Mouse (Mus musculus): ENCODE measurements around the gene Rad50. TPM values are rescaled to one million over a fixed set of nuclear protein-coding genes. Genes with fewer than 3 reads are reported as not detected.

Gene Rad50
- polyA plus RNA-seq, 1 experiment from 2014 or later, result 29.5 TPM

GRCm38 (mm10) chr11:53681686-53682085 lies 25.4 kb downstream of the Rad50 start:
- 94% methylated on average over 2 of the region's 2 CpGs for WGBS
- no peak overlapping the region for H3K4me3 ChIP-seq (ENCODE audit: low read depth, low read length)
- H3K9me3 ChIP-seq (ENCODE audit: control insufficient read depth, low read length), result no peaks in the 10 kb centered on the region
- no peak overlapping the region for H3K27ac ChIP-seq (ENCODE audit: low read depth)
- H3K27me3 ChIP-seq (replicated peaks; ENCODE audit: control insufficient read depth, insufficient read depth, low read length), result no peaks in the 10 kb centered on the region
- DNase-seq (ENCODE audit: low spot score), result no peak
- H3K4me1 ChIP-seq (replicated peaks; ENCODE audit: control insufficient read depth, insufficient read depth, low read length), result no peaks in the 10 kb centered on the region
- ATAC-seq (replicated peaks; ENCODE audit: low FRiP score, low TSS enrichment, low read depth), result no peak
- no peak overlapping the region for H3K9ac ChIP-seq (ENCODE audit: low read length)
- no peak overlapping the region for H3K4me2 ChIP-seq (ENCODE audit: low read length)
- peaks cover 53% of the 10 kb centered on the region for H3K36me3 ChIP-seq (ENCODE audit: control insufficient read depth, insufficient read depth, low read length)

GRCm38 (mm10) chr11:53680141-53680540 lies 27.0 kb downstream of the Rad50 start:
- DNase-seq (ENCODE audit: low spot score), result no peak
- Histone ChIP-seq H3K4me1 (replicated peaks; ENCODE audit: control insufficient read depth, insufficient read depth, low read length) (no peaks in the 10 kb centered on the region), H3K27ac (ENCODE audit: low read depth) (no peak overlapping the region), H3K36me3 (ENCODE audit: control insufficient read depth, insufficient read depth, low read length) (peaks cover 54% of the 10 kb centered on the region), H3K9me3 (ENCODE audit: control insufficient read depth, low read length) (no peaks in the 10 kb centered on the region), H3K4me2 (ENCODE audit: low read length) (no peak overlapping the region), H3K9ac (ENCODE audit: low read length) (no peak overlapping the region), H3K27me3 (replicated peaks; ENCODE audit: control insufficient read depth, insufficient read depth, low read length) (no peaks in the 10 kb centered on the region), H3K4me3 (ENCODE audit: low read depth, low read length) (no peak overlapping the region)
- ATAC-seq (replicated peaks; ENCODE audit: low FRiP score, low TSS enrichment, low read depth), result no peak
- WGBS, result 86% methylated on average over 4 of the region's 4 CpGs

- no peak for DNase-seq (ENCODE audit: low spot score)
- H3K9me3 ChIP-seq (ENCODE audit: control insufficient read depth, low read length), result no peaks in the 10 kb centered on the region
- peaks cover 64% of the 10 kb centered on the region for H3K36me3 ChIP-seq (ENCODE audit: control insufficient read depth, insufficient read depth, low read length)
- H3K9ac ChIP-seq (ENCODE audit: low read length), result no peak overlapping the region
- WGBS, result 93% methylated on average over 4 of the region's 4 CpGs
- H3K4me1 ChIP-seq (replicated peaks; ENCODE audit: control insufficient read depth, insufficient read depth, low read length), result no peaks in the 10 kb centered on the region
- H3K4me3 ChIP-seq (ENCODE audit: low read depth, low read length), result no peak overlapping the region
- no peak overlapping the region for H3K27ac ChIP-seq (ENCODE audit: low read depth)
- no peak overlapping the region for H3K4me2 ChIP-seq (ENCODE audit: low read length)
- no peak for ATAC-seq (replicated peaks; ENCODE audit: low FRiP score, low TSS enrichment, low read depth)
- no peaks in the 10 kb centered on the region for H3K27me3 ChIP-seq (replicated peaks; ENCODE audit: control insufficient read depth, insufficient read depth, low read length)
These were observed 35.7 kb downstream of the Rad50 start for GRCm38 (mm10) chr11:53671414-53671813.

- H3K36me3 ChIP-seq (ENCODE audit: control insufficient read depth, insufficient read depth, low read length), result peaks cover 37% of the 10 kb centered on the region
- no peak for ATAC-seq (replicated peaks; ENCODE audit: low FRiP score, low TSS enrichment, low read depth)
These were observed 43.0 kb downstream of the Rad50 start for GRCm38 (mm10) chr11:53664091-53664490.

GRCm38 (mm10) chr11:53662794-53663674 lies 44.1 kb downstream of the Rad50 start:
- DNase-seq (ENCODE audit: low spot score), result no peak
- H3K36me3 ChIP-seq (ENCODE audit: control insufficient read depth, insufficient read depth, low read length), result peaks cover 29% of the 10 kb centered on the region
- 71% methylated on average over 14 of the region's 14 CpGs for WGBS
- no peaks in the 10 kb centered on the region for H3K27me3 ChIP-seq (replicated peaks; ENCODE audit: control insufficient read depth, insufficient read depth, low read length)
- no peak for ATAC-seq (replicated peaks; ENCODE audit: low FRiP score, low TSS enrichment, low read depth)
- H3K9ac ChIP-seq (ENCODE audit: low read length), result no peak overlapping the region
- H3K4me1 ChIP-seq (replicated peaks; ENCODE audit: control insufficient read depth, insufficient read depth, low read length), result no peaks in the 10 kb centered on the region
- H3K27ac ChIP-seq (ENCODE audit: low read depth), result no peak overlapping the region
- no peaks in the 10 kb centered on the region for H3K9me3 ChIP-seq (ENCODE audit: control insufficient read depth, low read length)
- no peak overlapping the region for H3K4me2 ChIP-seq (ENCODE audit: low read length)
- no peak overlapping the region for H3K4me3 ChIP-seq (ENCODE audit: low read depth, low read length)

More at GRCm38 (mm10) chr11:53664091-53664490, 43.0 kb downstream of the Rad50 start:
- no peak overlapping the region for H3K9ac ChIP-seq (ENCODE audit: low read length)
- H3K4me1 ChIP-seq (replicated peaks; ENCODE audit: control insufficient read depth, insufficient read depth, low read length), result no peaks in the 10 kb centered on the region
- no peak overlapping the region for H3K4me3 ChIP-seq (ENCODE audit: low read depth, low read length)
- WGBS, result 80% methylated on average over 5 of the region's 5 CpGs
- no peak overlapping the region for H3K27ac ChIP-seq (ENCODE audit: low read depth)
- no peaks in the 10 kb centered on the region for H3K9me3 ChIP-seq (ENCODE audit: control insufficient read depth, low read length)
- no peak for DNase-seq (ENCODE audit: low spot score)
- H3K4me2 ChIP-seq (ENCODE audit: low read length), result no peak overlapping the region
- no peaks in the 10 kb centered on the region for H3K27me3 ChIP-seq (replicated peaks; ENCODE audit: control insufficient read depth, insufficient read depth, low read length)

- Histone ChIP-seq H3K27ac (ENCODE audit: low read depth) (no peak overlapping the region), H3K9ac (ENCODE audit: low read length) (no peak overlapping the region), H3K36me3 (ENCODE audit: control insufficient read depth, insufficient read depth, low read length) (peaks cover 23% of the 10 kb centered on the region), H3K27me3 (replicated peaks; ENCODE audit: control insufficient read depth, insufficient read depth, low read length) (no peaks in the 10 kb centered on the region), H3K9me3 (ENCODE audit: control insufficient read depth, low read length) (no peaks in the 10 kb centered on the region), H3K4me1 (replicated peaks; ENCODE audit: control insufficient read depth, insufficient read depth, low read length) (no peaks in the 10 kb centered on the region), H3K4me3 (ENCODE audit: low read depth, low read length) (no peak overlapping the region), H3K4me2 (ENCODE audit: low read length) (no peak overlapping the region)
- DNase-seq (ENCODE audit: low spot score) (no peak), ATAC-seq (replicated peaks; ENCODE audit: low FRiP score, low TSS enrichment, low read depth) (no peak)
- WGBS, result 85% methylated on average over 6 of the region's 6 CpGs
These were observed 49.3 kb downstream of the Rad50 start for GRCm38 (mm10) chr11:53657828-53658227.

- no peak for DNase-seq (ENCODE audit: low spot score)
- ATAC-seq (replicated peaks; ENCODE audit: low FRiP score, low TSS enrichment, low read depth), result no peak
- Histone ChIP-seq H3K9me3 (ENCODE audit: control insufficient read depth, low read length) (no peaks in the 10 kb centered on the region), H3K27ac (ENCODE audit: low read depth) (no peak overlapping the region), H3K4me2 (ENCODE audit: low read length) (no peak overlapping the region), H3K4me1 (replicated peaks; ENCODE audit: control insufficient read depth, insufficient read depth, low read length) (no peaks in the 10 kb centered on the region), H3K4me3 (ENCODE audit: low read depth, low read length) (no peak overlapping the region), H3K36me3 (ENCODE audit: control insufficient read depth, insufficient read depth, low read length) (peaks cover 25% of the 10 kb centered on the region), H3K9ac (ENCODE audit: low read length) (no peak overlapping the region), H3K27me3 (replicated peaks; ENCODE audit: control insufficient read depth, insufficient read depth, low read length) (no peaks in the 10 kb centered on the region)
- WGBS, result 88% methylated on average over 8 of the region's 8 CpGs
These were observed 49.7 kb downstream of the Rad50 start for GRCm38 (mm10) chr11:53657381-53657780.

GRCm38 (mm10) chr11:53656558-53657202 lies 50.4 kb downstream of the Rad50 start:
- Histone ChIP-seq H3K4me2 (ENCODE audit: low read length) (no peak overlapping the region), H3K36me3 (ENCODE audit: control insufficient read depth, insufficient read depth, low read length) (peaks cover 30% of the 10 kb centered on the region), H3K9ac (ENCODE audit: low read length) (no peak overlapping the region), H3K4me3 (ENCODE audit: low read depth, low read length) (no peak overlapping the region), H3K9me3 (ENCODE audit: control insufficient read depth, low read length) (no peaks in the 10 kb centered on the region), H3K27ac (ENCODE audit: low read depth) (no peak overlapping the region), H3K4me1 (replicated peaks; ENCODE audit: control insufficient read depth, insufficient read depth, low read length) (no peaks in the 10 kb centered on the region), H3K27me3 (replicated peaks; ENCODE audit: control insufficient read depth, insufficient read depth, low read length) (no peaks in the 10 kb centered on the region)
- ATAC-seq (replicated peaks; ENCODE audit: low FRiP score, low TSS enrichment, low read depth), result no peak
- no peak for DNase-seq (ENCODE audit: low spot score)
- WGBS, result 81% methylated on average over 9 of the region's 9 CpGs
